Comparison of ENCODE assay signal across 8 mouse cellular contexts in the genomic region with DNA sequence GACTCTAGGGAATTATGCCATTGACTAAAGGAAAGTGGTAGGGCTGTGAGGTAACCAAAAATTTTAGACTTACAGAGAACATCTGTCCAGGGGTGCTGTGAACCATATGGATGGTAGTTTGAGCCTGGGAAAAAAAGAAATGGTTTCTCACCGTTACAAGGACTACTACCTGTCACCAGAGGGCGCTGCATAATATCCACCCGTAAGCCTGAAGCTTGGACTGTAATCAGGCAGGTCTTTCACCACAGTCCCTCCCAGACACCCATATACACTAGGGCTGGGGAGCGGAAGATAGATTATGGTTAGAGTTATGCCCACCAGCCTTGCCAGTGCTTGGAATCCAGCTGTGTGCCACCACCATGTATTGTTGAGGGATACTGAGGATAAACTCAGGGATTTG. TPM values are rescaled to one million over a fixed set of nuclear protein-coding genes. Genes with fewer than 3 reads are reported as not detected.
A peak's percentile ranks its signal among the peaks of the same experiment; 100 is the strongest.
DNase-seq lines count a peak whose midpoint lies in the region; ATAC-seq and TF ChIP-seq lines count a peak whose summit lies in the region.
"Had no signal": no experiment of that assay in that cellular context is flagged by ENCODE, and none has a peak within 500 bp of the region (broad histone marks: within the 10 kb centered on the region; RNA-seq: fewer than 3 reads in every experiment).

No protein-coding gene starts in this region.

- peak; percentile 63; the same call in 1 of the 2 replicates for TF ChIP-seq CTCF in brain, embryonic 14.5 days (IDR thresholded peaks at IDR 0.05; ENCODE audit: borderline replicate concordance, extremely low read depth, insufficient read depth, insufficient read length)
- TF ChIP-seq CTCF in liver, adult 2 months (IDR thresholded peaks at IDR 0.05; ENCODE audit: low read depth, low read length) = peak; percentile 46

- H3K36me3 ChIP-seq in midbrain, embryonic 10.5 days = no peaks in the 10 kb centered on the region
- no peaks in the 10 kb centered on the region for H3K36me3 ChIP-seq in midbrain, embryonic 15.5 days (replicated peaks)
- peaks cover 86% of the 10 kb centered on the region for H3K36me3 ChIP-seq in liver, adult 2 months (ENCODE audit: control insufficient read depth, insufficient read depth, low read length)

- no peak for ATAC-seq in midbrain, embryonic 15.5 days (replicated peaks)
- ATAC-seq in granulocyte monocyte progenitor cell, adult 5-6 weeks (replicated peaks; ENCODE audit: poor library complexity, severe bottlenecking) = peak; percentile 79

- H3K27ac ChIP-seq in midbrain, embryonic 10.5 days (replicated peaks) = no peak overlapping the region
- no peak overlapping the region for H3K27ac ChIP-seq in midbrain, embryonic 15.5 days
- H3K27ac ChIP-seq in liver, adult 2 months (replicated peaks; ENCODE audit: insufficient read depth, low read depth, low read length) = no peak overlapping the region

- H3K4me1 ChIP-seq in midbrain, embryonic 10.5 days = peaks cover 4% of the 10 kb centered on the region
- no peaks in the 10 kb centered on the region for H3K4me1 ChIP-seq in midbrain, embryonic 15.5 days
- no peaks in the 10 kb centered on the region; the same call in 1 of the 2 replicates for H3K4me1 ChIP-seq in liver, adult 2 months (ENCODE audit: control insufficient read depth, insufficient read depth, low read length)

- H3K4me3 ChIP-seq in midbrain, embryonic 10.5 days = no peak overlapping the region
- H3K4me3 ChIP-seq in midbrain, embryonic 15.5 days = no peak overlapping the region
- H3K4me3 ChIP-seq in liver, adult 2 months (ENCODE audit: insufficient read depth, low read depth, low read length) = no peak overlapping the region
- H3K4me3 ChIP-seq: megakaryocyte, embryonic 14.5 days had no signal

- no peak overlapping the region for H3K4me2 ChIP-seq in midbrain, embryonic 15.5 days

- 28% methylated on average over 4 of the region's 4 CpGs for WGBS in midbrain, embryonic 10.5 days
- WGBS in midbrain, embryonic 15.5 days = 26% methylated on average over 4 of the region's 4 CpGs
- 38% methylated on average over 4 of the region's 4 CpGs for WGBS in liver, adult 2 months

- DNase-seq in midbrain, embryonic 10.5 days (ENCODE audit: low spot score) = peak; percentile 35
- peak; percentile 75 for DNase-seq in NIH3T3 (ENCODE audit: low read depth)
- peak; percentile 65 for DNase-seq in brain, embryonic 14.5 days (ENCODE audit: low read depth)
- peak; percentile 43 for DNase-seq in liver, adult 2 months (ENCODE audit: extremely low read depth, low read depth, low spot score)
- peak; percentile 41 for DNase-seq in retina, postnatal 7 days (ENCODE audit: low read depth, low spot score)

- H3K27me3 ChIP-seq in midbrain, embryonic 10.5 days (ENCODE audit: low read depth, poor library complexity, severe bottlenecking) = no peaks in the 10 kb centered on the region
- no peaks in the 10 kb centered on the region for H3K27me3 ChIP-seq in midbrain, embryonic 15.5 days (replicated peaks)
- no peaks in the 10 kb centered on the region for H3K27me3 ChIP-seq in liver, adult 2 months (ENCODE audit: control insufficient read depth, insufficient read depth, low read length)
- H3K27me3 ChIP-seq: megakaryocyte, embryonic 14.5 days had no signal

- no peaks in the 10 kb centered on the region for H3K9me3 ChIP-seq in midbrain, embryonic 10.5 days (replicated peaks)
- H3K9me3 ChIP-seq in midbrain, embryonic 15.5 days = no peaks in the 10 kb centered on the region
- H3K9me3 ChIP-seq: megakaryocyte, embryonic 14.5 days had no signal

- TF ChIP-seq POLR2A in brain, embryonic 14.5 days (IDR thresholded peaks at IDR 0.05; ENCODE audit: borderline replicate concordance, extremely low read depth, insufficient read depth, insufficient read length, poor library complexity, severe bottlenecking) = no peak
- no peak for TF ChIP-seq POLR2A in liver, adult 2 months (IDR thresholded peaks at IDR 0.05; ENCODE audit: extremely low read depth, insufficient read depth, low read length)

- H3K9ac ChIP-seq in midbrain, embryonic 15.5 days = no peak overlapping the region
- H3K9ac ChIP-seq in liver, adult 2 months (ENCODE audit: low read depth, low read length) = no peak overlapping the region

- no peaks in the 10 kb centered on the region for H3K79me2 ChIP-seq in liver, adult 2 months (ENCODE audit: control insufficient read depth, insufficient read depth, low read length)

RNA-seq across cellular contexts. Expression of gene Lgals9, which starts 17.4 kb away (rescaled TPM):
- polyA plus RNA-seq in midbrain, embryonic 10.5 days (2016; fragmentation: Nextera tagmentation; extraction: Ambion mirVana) = 2.6 and 4.9 TPM in 2 replicates
- polyA plus RNA-seq in midbrain, embryonic 15.5 days (2015; fragmentation: Nextera tagmentation; extraction: Ambion mirVana) = 8.5 and 11.8 TPM in 2 replicates
- 6.1 and 8.8 TPM in 2 replicates for polyA plus RNA-seq in brain, embryonic 14.5 days (2012; rRNA removed)
- 273 and 289 TPM in 2 replicates for total RNA-seq in granulocyte monocyte progenitor cell, adult 5-6 weeks (2014; fragmentation: Nextera tagmentation)
- total RNA-seq in granulocyte monocyte progenitor cell, adult 5-6 weeks (2017) = 68.6 and 84.9 TPM in 2 replicates
- total RNA-seq in liver, adult 2 months (2014; rRNA removed) = 175 and 236 TPM in 2 replicates
- polyA plus RNA-seq in liver, adult 2 months (2012; rRNA removed) = 1,032 and 1,086 TPM in 2 replicates

RNA-seq across cellular contexts. Expression of gene Nos2, which starts 46.8 kb away (rescaled TPM):
- 0.93 and 1.0 TPM in 2 replicates for polyA plus RNA-seq in midbrain, embryonic 10.5 days (2016; fragmentation: Nextera tagmentation; extraction: Ambion mirVana)
- 1.1 and 1.6 TPM in 2 replicates for polyA plus RNA-seq in midbrain, embryonic 15.5 days (2015; fragmentation: Nextera tagmentation; extraction: Ambion mirVana)
- 0.97 and 1.5 TPM in 2 replicates for polyA plus RNA-seq in brain, embryonic 14.5 days (2012; rRNA removed)
- not detected in 2 replicates for total RNA-seq in granulocyte monocyte progenitor cell, adult 5-6 weeks (2014; fragmentation: Nextera tagmentation)
- total RNA-seq in granulocyte monocyte progenitor cell, adult 5-6 weeks (2017) = not detected in 2 replicates
- under 0.01 and 0.13 TPM in 2 replicates for total RNA-seq in liver, adult 2 months (2014; rRNA removed)
- polyA plus RNA-seq in liver, adult 2 months (2012; rRNA removed) = 0.02 and 0.06 TPM in 2 replicates

Comparison
In these comparisons a context has a peak if more than half of its experiments do, and no peak if none do; other contexts are left out.
1. RNA of gene Lgals9, which starts 17.4 kb away (polyA plus RNA-seq): 1,032 to 1,086 TPM in liver, adult 2 months; 6.1 to 8.8 TPM in brain, embryonic 14.5 days, 8.5 to 11.8 TPM in midbrain, embryonic 15.5 days and 2.6 to 4.9 TPM in midbrain, embryonic 10.5 days; every median in the first group is over 10 times any median in the second.
2. Peak in every context shown above with its lines, with median percentiles within 50 percentile points of each other: DNase-seq.